Mouse (Mus musculus): Measurements from ENCODE around the gene Bbip1. TPM values are rescaled to one million over a fixed set of nuclear protein-coding genes. Genes with fewer than 3 reads are reported as not detected.

Bbip1 gene
- total and polyA plus RNA-seq, 3 experiments: 38.8 to 95.7 (median 41.0) TPM

GRCm38 (mm10) chr19:53891569-53891968, 52.9 kb downstream of the Bbip1 start:
- dilution Hi-C loops (cut with MboI; ENCODE audit: extremely low pct_ligation_motif_present, extremely low pct_unique_long_range_greater_than_20kb, low sequenced_read_pairs) (no loop called here), in situ Hi-C loops (cut with MboI; ENCODE audit: low pct_ligation_motif_present, low pct_unique_long_range_greater_than_20kb, low sequenced_read_pairs) (no loop called here)
- no peaks in the 10 kb centered on the region for H3K9me3 ChIP-seq (replicated peaks; ENCODE audit: low read length)
- no peak overlapping the region for H3K9ac ChIP-seq (ENCODE audit: insufficient read depth, low read depth)
- no peaks in the 10 kb centered on the region for H3K36me3 ChIP-seq (replicated peaks in 1 of 2; ENCODE audit: control insufficient read depth in 1 of 2, insufficient read depth in 1 of 2, low read length in 1 of 2)
- peaks cover 30 to 67% of the 10 kb centered on the region in 2 experiments for H3K4me1 ChIP-seq (ENCODE audit: control insufficient read depth in 1 of 2, insufficient read depth in 2 of 2)
- H3K4me2 ChIP-seq (ENCODE audit: insufficient read depth, low read depth, poor library complexity, severe bottlenecking): no peak overlapping the region
- no peaks in the 10 kb centered on the region for H3K79me2 ChIP-seq (replicated peaks; ENCODE audit: control insufficient read depth, extremely low read depth, insufficient read depth, poor library complexity, severe bottlenecking)
- TF ChIP-seq MXI1 (IDR thresholded peaks at IDR 0.05; ENCODE audit: low read depth, low read length): no peak
- no peak for TF ChIP-seq MAFK (IDR thresholded peaks at IDR 0.05; ENCODE audit: insufficient replicate concordance, low read length)
- TF ChIP-seq JUND (conservative IDR thresholded peaks at IDR 0.05; ENCODE audit: low read depth, low read length): no peak
- no peak for TF ChIP-seq UBTF (IDR thresholded peaks at IDR 0.05; ENCODE audit: low read depth, low read length)
- no peak for TF ChIP-seq MYC (IDR thresholded peaks at IDR 0.05; ENCODE audit: low read depth, low read length)
- no peak for TF ChIP-seq CHD2 (IDR thresholded peaks at IDR 0.05; ENCODE audit: low read length)
- TF ChIP-seq ZKSCAN1 (IDR thresholded peaks at IDR 0.05; ENCODE audit: borderline replicate concordance, low read depth, low read length): no peak
- no peak for TF ChIP-seq USF1 (IDR thresholded peaks at IDR 0.05; ENCODE audit: low read depth, low read length)
- TF ChIP-seq IRF4 (IDR thresholded peaks at IDR 0.05; ENCODE audit: low read depth, low read length): no peak
- no peak for TF ChIP-seq ZNF384 (IDR thresholded peaks at IDR 0.05; ENCODE audit: low read depth, low read length)
- TF ChIP-seq BHLHE40 (IDR thresholded peaks at IDR 0.05; ENCODE audit: low read depth, low read length): no peak
- no peaks in the 10 kb centered on the region for H3K27me3 ChIP-seq (replicated peaks)
- H3K27ac ChIP-seq (ENCODE audit: insufficient read depth, low read depth): no peak overlapping the region
- no peak for DNase-seq (ENCODE audit: extremely low read depth)
- H3K4me3 ChIP-seq (replicated peaks in 1 of 3; ENCODE audit: low read depth in 2 of 3, low read length in 2 of 3, poor library complexity in 1 of 3): no peak overlapping the region

GRCm38 (mm10) chr19:53890781-53891251, 53.6 kb downstream of the Bbip1 start:
- Histone ChIP-seq H3K4me1 (ENCODE audit: control insufficient read depth in 1 of 2, insufficient read depth in 2 of 2) (peaks cover 30 to 66% of the 10 kb centered on the region in 2 experiments), H3K4me2 (ENCODE audit: insufficient read depth, low read depth, poor library complexity, severe bottlenecking) (no peak overlapping the region), H3K27ac (ENCODE audit: insufficient read depth, low read depth) (no peak overlapping the region), H3K9me3 (replicated peaks; ENCODE audit: low read length) (no peaks in the 10 kb centered on the region), H3K9ac (ENCODE audit: insufficient read depth, low read depth) (no peak overlapping the region), H3K4me3 (replicated peaks in 1 of 3; ENCODE audit: low read depth in 2 of 3, low read length in 2 of 3, poor library complexity in 1 of 3) (no peak overlapping the region), H3K27me3 (replicated peaks) (no peaks in the 10 kb centered on the region), H3K36me3 (replicated peaks in 1 of 2; ENCODE audit: control insufficient read depth in 1 of 2, insufficient read depth in 1 of 2, low read length in 1 of 2) (no peaks in the 10 kb centered on the region), H3K79me2 (replicated peaks; ENCODE audit: control insufficient read depth, extremely low read depth, insufficient read depth, poor library complexity, severe bottlenecking) (no peaks in the 10 kb centered on the region)
- TF ChIP-seq JUND (conservative IDR thresholded peaks at IDR 0.05; ENCODE audit: low read depth, low read length) (no peak), ZMIZ1 (IDR thresholded peaks at IDR 0.05; ENCODE audit: low read depth, low read length) (no peak), MAX (IDR thresholded peaks at IDR 0.05; ENCODE audit: low read length) (no peak), RAD21 (IDR thresholded peaks at IDR 0.05; ENCODE audit: low read depth, low read length) (no peak), POLR2AphosphoS2 (IDR thresholded peaks at IDR 0.05; ENCODE audit: low read depth, low read length) (no peak), USF2 (conservative IDR thresholded peaks at IDR 0.05; ENCODE audit: low read depth, low read length) (no peak), JUN (IDR thresholded peaks at IDR 0.05; ENCODE audit: insufficient read depth, low read depth, low read length) (no peak), UBTF (IDR thresholded peaks at IDR 0.05; ENCODE audit: low read depth, low read length) (no peak), TBP (conservative IDR thresholded peaks at IDR 0.05; ENCODE audit: low read depth, low read length) (no peak), BHLHE40 (IDR thresholded peaks at IDR 0.05; ENCODE audit: low read depth, low read length) (no peak), TCF12 (IDR thresholded peaks at IDR 0.05; ENCODE audit: low read depth, low read length) (no peak), POLR2A (IDR thresholded peaks at IDR 0.05; ENCODE audit: low read depth, low read length) (no peak), HCFC1 (IDR thresholded peaks at IDR 0.05; ENCODE audit: low read depth, low read length) (no peak), CTCF (conservative IDR thresholded peaks at IDR 0.05 in 1 of 2, IDR thresholded peaks at IDR 0.05 in 1 of 2; ENCODE audit: low read depth in 2 of 2, low read length in 2 of 2) (no peak), ZC3H11A (IDR thresholded peaks at IDR 0.05; ENCODE audit: low read depth, low read length) (no peak), MAFK (IDR thresholded peaks at IDR 0.05; ENCODE audit: insufficient replicate concordance, low read length) (no peak), MEF2A (IDR thresholded peaks at IDR 0.05; ENCODE audit: borderline replicate concordance, low read depth, low read length) (no peak), RCOR1 (conservative IDR thresholded peaks at IDR 0.05; ENCODE audit: low read depth, low read length) (no peak), NELFE (IDR thresholded peaks at IDR 0.05; ENCODE audit: low read depth, low read length) (no peak)
- in situ Hi-C loops (cut with MboI; ENCODE audit: low pct_ligation_motif_present, low pct_unique_long_range_greater_than_20kb, low sequenced_read_pairs) (no loop called here), dilution Hi-C loops (cut with MboI; ENCODE audit: extremely low pct_ligation_motif_present, extremely low pct_unique_long_range_greater_than_20kb, low sequenced_read_pairs) (no loop called here)
- no peak for DNase-seq (ENCODE audit: extremely low read depth)

Data from CH12.LX (cell line).